Mouse (Mus musculus) erythroblast, adult 5-6 weeks (primary cell): ENCODE data around the gene Olfr763. TPM values are rescaled to one million over a fixed set of nuclear protein-coding genes. Genes with fewer than 3 reads are reported as not detected.
"Not testable (repeated sequence)": the region's sequence is repeated elsewhere in the genome, so short reads cannot be mapped to it uniquely, and the experiment has no call there.

Source experiments
- ATAC-seq: replicated peaks from 2 replicates; pipeline ENCODE4 v1.8.0; 2016; ENCODE audit warnings: moderate number of reproducible peaks, mild to moderate bottlenecking, moderate TSS enrichment, inconsistent platforms; ENCODE audit not compliant: poor library complexity, low FRiP score, severe bottlenecking
- total RNA-seq, 2 experiments: library from RNA; stranded (forward) in 1 of 2; stranded (reverse) in 1 of 2; fragments of 150-400 nt in 1 of 2; fragments of 200-764, 138-1000 nt in 1 of 2; gene quantifications; 2 replicates each; pipeline versions ENCODE4 v1.2.3 to v1.2.4; 2015 to 2017; ENCODE audit warnings: low replicate concordance in 2 of 2

Olfr763 gene
- not detected in 2 replicates for total RNA-seq (2015; ENCODE audit: low replicate concordance)
- total RNA-seq (2017; ENCODE audit: low replicate concordance), result not detected in 2 replicates

DNA sequence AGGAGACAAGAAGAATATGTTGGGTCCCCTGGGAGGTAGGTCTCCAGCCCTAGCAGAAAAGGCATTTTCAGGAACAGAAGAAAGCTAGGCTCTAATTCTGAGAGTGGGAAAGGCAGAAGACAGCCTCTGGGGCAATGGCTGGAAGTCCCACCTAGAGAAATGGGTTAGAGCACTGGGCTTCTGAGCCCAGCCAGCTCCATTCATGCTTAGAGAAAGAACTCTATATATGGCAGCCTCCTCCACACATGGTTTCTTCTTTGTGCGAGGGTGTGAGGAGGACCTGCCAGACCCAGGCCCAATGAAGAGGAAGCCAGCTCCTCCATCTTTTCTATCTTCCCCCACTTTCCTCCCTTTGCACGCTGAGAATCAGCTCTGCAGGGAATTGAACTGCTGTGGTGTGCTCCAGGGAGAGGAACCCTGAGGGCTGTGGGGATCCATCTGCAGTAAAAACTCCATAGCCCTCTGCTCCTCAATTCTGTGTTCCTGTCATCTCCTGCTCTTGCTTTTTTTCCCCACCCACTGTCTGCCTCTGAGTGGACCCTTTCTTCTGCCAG is at the start of gene Olfr763:
Gene Olfr763 (plus strand): TSS at position 504 of the 554 bp plus-strand sequence.
- no peak for ATAC-seq

DNA sequence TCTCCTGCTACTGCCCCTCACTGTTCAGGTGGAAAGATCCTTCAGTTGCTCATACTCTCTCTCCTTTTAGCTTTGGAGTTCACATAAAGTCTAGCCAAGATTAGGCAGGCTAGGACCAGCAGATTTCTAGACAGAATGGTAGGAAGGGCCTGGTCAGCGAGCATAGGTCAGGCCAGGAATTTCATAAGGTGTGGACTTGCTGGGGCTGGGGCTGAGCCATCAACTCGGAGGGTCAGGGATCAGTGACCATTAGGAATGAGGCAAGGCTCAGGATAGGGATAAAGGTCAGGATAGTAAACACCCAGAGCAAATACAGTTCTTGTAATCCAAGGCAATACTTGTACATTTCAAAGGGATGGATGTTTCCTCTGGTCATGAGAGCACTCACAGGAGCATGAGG is 45.6 kb upstream of the Olfr763 start:
- no peak for ATAC-seq

- no peak for ATAC-seq
These were observed 44.7 kb upstream of the Olfr763 start for GRCm38 (mm10) chr10:128965871-128966270.

DNA sequence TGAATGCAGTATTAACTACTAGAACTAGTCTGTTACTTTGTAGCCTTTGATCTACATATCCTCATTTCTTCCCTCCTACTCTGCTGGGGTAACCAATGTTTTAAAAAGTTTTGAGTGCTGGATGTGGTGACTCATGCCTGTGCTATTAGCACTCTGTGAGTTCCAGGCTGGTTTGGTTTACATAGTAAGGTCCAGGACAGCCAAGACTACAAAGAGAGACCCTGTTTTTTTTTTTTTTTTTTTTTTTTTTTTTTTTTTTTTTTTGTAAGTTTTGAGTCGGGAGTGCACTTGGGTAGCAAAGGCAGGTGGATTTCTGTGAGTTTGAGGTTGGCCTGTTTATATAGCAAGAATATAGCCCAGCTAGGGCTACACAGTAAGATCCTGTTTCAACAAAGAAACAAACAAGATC is 42.2 kb upstream of the Olfr763 start:
- no peak for ATAC-seq

DNA sequence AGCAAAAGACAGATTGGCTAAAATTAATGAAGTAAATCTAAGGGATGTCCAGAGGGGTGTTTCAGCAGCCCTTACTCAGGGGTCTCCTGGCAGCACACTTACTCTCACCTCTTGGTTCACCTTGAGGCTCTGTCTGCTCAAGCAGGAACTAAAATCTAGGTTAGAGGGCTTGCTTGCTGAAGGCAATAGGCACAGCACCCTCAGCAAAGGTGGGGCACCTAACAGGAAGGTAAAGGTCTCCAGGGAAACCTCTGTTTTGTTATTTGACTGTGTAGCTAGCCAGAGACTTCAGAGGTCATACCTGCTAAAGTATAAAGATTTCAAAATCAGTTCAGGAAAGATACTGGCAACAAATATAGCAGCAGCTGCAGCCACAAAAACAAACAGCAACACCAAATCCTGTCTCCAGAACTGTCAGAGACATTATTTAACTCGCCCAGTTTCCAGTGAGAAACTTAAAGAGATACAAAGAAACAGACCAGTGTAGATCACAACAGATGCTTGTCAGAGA is 39.8 kb upstream of the Olfr763 start:
- ATAC-seq, result no peak

GRCm38 (mm10) chr10:128972841-128973240 is 37.8 kb upstream of the Olfr763 start:
- ATAC-seq, result no peak

DNA sequence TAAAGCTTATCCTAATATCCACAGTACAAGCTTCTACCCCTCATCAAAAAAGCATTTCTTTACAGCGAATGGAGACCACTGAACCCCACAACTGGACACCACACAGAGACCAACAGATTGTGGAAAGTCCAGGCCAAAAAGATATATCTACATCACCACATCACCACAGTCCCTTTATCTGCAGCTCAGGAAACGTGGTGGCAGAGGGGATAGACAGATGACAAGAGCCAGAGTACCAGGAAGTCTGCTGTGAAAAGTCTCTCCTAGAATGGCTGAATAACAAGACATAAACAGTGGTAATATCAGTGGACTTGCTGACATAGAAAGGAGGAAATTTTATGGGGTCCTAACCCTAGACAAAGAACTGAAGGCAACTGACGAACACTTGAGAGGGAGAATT is 34.2 kb upstream of the Olfr763 start:
- ATAC-seq, result no peak

GRCm38 (mm10) chr10:128977522-128978114 is 33.0 kb upstream of the Olfr763 start:
- no peak for ATAC-seq

- ATAC-seq, result no peak
These were observed 29.8 kb upstream of the Olfr763 start for GRCm38 (mm10) chr10:128980644-128981365.

DNA sequence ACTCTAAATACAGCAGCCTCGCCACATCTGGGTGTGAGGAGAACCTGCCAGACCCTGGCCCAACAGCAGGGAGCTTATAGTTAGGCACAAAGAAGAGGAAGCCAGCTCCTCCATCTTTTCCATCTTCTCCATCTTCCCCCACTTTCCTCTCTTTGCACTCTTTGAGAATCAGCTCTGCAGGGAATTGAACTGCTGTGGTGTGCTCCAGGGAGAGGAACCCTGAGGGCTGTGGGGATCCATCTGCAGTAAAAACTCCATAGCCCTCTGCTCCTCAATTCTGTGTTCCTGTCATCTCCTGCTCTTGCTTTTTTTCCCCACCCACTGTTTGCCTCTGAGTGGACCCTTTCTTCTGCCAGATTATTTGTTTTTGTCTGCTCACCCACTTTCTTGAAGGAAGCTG is 21.5 kb upstream of the Olfr763 start, which contains the start of gene Olfr9:
Gene Olfr9 (plus strand): TSS at position 301 of the 400 bp plus-strand sequence.
- ATAC-seq, result not testable (repeated sequence)

GRCm38 (mm10) chr10:128990129-128990850 is 20.3 kb upstream of the Olfr763 start:
- ATAC-seq, result not testable (repeated sequence)

DNA sequence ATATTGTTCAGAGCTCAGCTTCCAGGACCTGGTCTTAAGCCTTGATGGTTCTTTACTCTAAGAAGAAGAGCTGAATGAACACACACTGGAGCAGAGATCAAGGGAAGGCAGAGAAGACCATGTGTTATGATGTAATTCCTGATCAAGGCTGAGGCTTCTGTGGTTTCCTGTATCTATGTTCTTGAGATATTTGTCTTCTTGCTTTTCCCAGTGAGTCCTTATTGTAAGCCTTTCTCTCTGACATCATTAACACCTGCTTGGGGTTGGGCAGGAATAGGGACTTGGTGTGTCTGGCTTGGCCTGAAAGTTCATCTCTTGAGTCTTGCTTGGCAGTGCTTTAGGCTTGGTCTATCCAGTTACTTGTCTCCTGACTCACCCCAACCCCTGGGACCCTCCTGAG is 19.6 kb upstream of the Olfr763 start:
- no peak for ATAC-seq

DNA sequence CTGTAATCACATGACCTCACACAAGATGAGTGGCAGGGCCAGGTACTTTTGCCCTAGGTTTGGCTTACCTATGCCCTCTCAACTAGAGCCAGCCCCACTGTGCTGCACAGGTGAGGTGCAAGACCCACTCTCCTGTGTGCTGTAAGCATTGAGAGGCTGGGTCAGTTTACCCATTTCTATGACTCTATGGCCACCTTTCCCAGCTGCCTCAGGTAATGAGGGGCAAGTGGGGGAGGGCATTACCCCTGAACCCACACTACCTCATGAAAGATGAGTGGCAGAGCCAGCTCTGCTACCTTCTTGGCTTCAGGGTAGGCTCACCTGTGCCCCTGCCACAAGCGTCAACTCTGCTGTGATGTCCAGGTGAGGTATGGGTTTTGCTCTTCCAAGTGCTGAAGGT is 14.8 kb upstream of the Olfr763 start:
- no peak for ATAC-seq

DNA sequence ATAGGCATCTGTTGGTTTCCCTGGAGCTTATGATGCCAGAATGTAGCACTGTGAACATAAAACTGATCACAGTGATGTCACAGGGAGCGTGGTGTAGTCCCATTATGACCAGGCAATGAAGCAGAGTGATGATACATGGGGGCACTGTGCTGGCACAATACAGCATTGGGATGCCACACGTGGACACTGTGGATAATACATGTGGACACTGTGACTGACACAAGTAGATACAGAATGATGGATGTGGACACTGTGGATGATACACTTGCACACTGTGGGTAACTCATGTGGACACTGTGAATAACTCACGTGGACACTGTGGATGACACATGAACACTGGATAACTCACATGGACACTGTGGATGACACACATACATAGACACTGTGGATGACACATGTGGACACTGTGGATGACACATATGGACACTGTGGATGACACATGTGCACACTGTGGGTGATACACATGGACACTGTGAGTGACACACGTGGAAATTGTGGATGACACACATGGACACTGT is 14.0 kb upstream of the Olfr763 start:
- no peak for ATAC-seq

DNA sequence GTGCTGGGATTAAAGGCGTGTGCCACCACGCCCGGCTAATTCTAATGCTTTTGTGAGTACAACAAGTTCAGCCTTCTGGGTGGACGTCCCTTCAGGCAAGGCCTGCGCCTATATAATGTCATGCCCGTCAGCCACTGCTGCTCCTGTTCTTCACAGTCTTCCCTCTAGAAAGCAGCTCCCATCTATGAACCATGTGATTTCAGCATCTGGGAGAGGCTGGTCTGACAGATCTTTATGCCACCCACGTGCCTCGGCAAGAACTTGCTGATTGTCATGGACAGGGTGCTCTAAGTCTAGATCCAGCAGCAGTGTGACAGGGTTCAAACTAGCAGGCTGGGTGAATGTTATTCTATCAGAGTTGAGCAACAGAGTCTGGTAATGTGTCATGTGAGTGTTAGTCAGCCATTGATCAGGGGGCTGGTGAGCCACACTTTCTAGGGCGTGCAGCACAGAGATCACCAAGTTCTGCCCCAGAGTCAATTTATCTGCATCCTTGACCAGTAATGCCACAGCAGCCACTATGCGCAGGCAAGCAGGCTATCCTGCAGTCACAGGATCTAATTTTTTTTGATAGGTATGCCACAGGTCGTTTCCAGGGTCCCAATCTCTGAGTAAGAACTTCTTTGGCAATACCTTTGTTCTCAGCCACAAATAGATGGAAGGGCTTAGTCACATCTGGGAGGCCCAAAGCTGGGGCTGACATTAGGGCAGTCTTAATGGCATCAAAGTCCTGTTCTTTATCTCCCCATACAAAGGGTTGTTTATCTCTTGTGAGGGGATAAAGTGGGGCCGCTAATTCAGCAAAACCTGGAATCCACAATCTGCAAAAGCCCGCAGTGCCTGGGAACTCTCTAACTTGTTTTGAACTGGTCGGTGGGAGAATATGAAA is 6.3 kb upstream of the Olfr763 start:
- ATAC-seq, result no peak

GRCm38 (mm10) chr10:129011511-129011910 is 920 bp downstream of the Olfr763 start:
- 0 out of 2 replicates have a peak, but pooled peaks have one; percentile 49 for ATAC-seq

DNA sequence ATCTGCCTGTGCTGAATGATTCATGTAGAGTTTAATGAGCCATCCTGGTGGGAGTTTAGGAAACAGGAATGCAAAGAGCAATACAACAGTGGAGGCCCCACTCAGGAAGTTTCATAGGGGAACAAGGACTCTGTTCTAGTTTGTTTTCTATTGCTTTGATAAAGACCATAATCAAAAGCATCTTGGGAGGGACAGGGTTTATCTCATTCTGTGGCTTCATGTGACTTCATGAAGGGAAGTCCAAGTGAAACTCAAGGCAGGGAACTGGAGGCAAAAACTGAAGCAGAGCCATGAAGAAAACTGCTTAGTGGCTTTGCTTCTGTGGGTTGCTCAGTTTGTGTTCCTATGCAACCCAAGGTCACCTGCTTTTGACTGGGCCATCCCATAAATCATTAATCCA is 3.9 kb downstream of the Olfr763 start:
- no peak for ATAC-seq

DNA sequence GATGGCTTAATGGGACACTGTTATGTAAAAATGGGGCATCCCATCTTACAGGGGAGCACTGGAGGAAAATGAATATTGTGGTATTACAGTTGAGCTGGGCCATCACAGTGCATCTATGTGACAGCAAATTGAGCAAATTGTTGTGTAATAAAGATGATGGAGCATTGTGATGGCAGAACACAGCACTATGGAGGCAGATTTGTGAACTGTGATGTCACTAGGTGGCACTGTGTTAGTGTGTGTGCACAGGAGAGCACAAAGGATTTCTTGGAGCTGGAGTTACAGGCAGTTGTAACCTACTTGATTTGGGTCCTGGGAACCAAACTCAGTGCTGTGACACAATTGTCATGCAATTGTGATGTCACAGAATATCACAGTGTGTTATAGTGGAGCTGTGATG is 12.7 kb downstream of the Olfr763 start:
- no peak for ATAC-seq
